Mouse (Mus musculus) gonadal fat pad, adult 2 months (tissue): Measurements from ENCODE around the gene Myh9. TPM values are rescaled to one million over a fixed set of nuclear protein-coding genes. Genes with fewer than 3 reads are reported as not detected.

Experiments
- DNase-seq: peaks from one replicate; pipeline ENCODE4 v3.0.0-alpha.2; 2012; ENCODE audit warnings: low read depth
- polyA plus RNA-seq: library from polyadenylated mRNA; depleted of rRNA; stranded (reverse); fragments of >200 nt; gene quantifications from 2 replicates; pipeline ENCODE4 v1.2.3, GENCODE M21; 2012

The Myh9 gene
- polyA plus RNA-seq, 1 experiment, result 68.6 TPM

DNA sequence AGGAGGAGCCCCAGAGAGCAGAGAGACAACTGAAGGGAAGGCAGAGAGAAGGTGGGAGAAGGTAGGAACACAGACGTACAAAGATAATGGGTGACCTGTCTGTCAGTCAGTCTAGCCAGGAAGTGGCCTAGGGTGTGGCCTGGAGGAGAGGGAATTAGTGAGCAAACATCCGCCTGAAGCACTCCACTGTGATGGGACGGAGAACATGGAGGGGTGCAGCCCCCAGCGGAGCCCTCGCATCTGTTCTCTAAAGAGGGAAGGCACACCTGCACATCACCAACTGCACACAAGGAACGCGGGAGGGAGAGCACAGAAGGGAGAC is 34.8 kb downstream of the Myh9 start:
- DNase-seq, result no peak

- DNase-seq, result no peak
These were observed 35.3 kb downstream of the Myh9 start for GRCm38 (mm10) chr15:77806565-77807263.

DNA sequence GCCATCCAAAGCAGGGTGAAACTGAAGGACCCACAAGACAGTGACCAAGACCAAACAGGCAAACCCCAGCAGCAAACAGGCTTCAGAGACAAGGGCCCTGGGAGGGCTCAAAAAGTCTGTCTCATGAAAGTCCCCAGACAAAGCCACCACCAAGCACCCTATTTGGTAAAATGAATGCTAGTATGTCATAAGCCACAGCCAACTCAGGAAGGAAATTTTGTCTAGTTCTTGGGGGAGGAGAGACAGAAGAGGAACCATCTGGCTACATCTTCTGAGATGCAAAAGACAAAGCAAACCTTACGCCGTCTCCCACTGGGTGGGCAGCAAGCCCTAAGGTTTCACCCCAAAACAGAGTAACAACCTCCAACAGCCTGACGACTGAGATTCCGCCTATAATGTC is 36.3 kb downstream of the Myh9 start:
- DNase-seq, result no peak

DNA sequence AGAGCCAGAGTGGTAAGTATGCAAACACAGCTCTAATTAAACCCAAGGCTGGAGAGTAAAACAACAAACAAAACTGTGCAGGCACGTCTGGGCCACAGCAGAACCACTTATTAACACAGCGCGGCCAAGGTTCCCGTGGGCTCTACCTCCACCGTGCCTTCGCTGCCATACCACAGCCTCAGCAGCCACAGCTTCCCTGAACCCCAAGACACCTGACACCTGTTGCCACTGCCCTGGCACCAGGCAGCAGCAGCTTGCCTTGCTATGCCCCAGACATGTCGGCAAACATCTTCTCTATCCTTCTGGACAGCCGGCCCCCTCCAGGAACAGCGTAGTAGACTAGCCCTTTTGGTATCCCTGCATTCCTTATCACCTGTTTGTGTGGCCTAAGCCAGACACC is 37.0 kb downstream of the Myh9 start:
- no peak for DNase-seq

DNA sequence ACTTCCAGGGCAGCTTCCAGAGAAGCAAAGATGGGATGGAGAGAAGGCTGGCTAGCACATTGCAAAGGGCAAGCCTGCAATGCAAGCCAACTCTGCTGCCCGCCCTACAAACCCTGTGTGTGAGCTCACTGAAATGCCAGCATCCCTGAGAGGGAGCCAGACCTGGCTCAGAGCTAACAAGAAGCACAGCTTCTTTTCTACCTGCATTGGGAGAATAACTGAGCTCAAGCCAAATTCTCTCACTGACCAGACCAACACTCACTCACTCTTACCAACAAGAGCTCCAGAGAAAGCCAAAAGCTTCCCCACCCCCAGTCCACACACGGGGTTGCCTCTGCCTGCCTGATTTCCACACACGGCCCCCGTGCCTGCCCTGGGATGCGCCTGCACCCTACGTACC is 37.5 kb downstream of the Myh9 start:
- no peak for DNase-seq

DNA sequence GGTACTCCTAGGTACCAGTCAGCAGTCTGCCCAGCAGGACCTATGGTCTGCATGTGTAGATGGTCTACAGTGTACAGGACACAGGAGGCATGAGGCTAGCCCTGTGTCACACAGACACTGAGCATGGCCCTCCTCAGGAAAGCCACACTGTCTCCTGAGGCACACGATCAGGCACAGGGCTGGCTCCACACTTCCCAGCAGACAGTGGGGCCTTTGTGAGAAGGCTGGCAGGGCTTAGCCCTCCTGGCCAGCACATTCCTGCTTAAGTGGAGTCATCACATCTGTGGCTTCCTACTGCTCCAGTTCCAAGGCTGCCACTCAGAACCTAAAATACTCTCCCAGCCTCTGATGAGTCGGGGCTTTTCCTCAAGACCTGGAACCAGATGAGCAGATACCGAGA is 38.2 kb downstream of the Myh9 start:
- DNase-seq, result no peak

GRCm38 (mm10) chr15:77802992-77803391 is 39.0 kb downstream of the Myh9 start:
- DNase-seq, result no peak

DNA sequence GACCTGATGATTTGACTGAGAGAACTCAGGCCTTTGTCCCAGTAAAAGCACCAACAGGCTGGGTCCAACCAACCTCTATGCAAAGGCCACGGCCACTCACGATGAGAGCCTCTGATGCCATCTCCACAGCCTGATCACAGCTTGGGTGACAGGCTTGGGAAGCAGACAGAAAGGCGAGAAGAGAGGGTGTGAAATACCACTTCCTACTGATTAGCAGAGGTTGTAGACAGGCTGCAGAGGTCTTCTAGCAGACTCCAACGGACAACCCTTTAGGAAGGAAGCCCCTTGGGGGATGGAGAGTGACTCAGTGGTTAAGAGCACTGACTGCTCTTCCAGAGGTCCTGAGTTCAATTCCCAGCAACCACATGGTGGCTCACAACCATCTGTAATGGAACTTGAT is 40.8 kb downstream of the Myh9 start:
- DNase-seq, result no peak

- no peak for DNase-seq
These were observed 41.5 kb downstream of the Myh9 start for GRCm38 (mm10) chr15:77800511-77800910.

GRCm38 (mm10) chr15:77799491-77800474 is 42.2 kb downstream of the Myh9 start:
- DNase-seq, result no peak

- DNase-seq, result peak; percentile 86
These were observed 43.1 kb downstream of the Myh9 start for GRCm38 (mm10) chr15:77798664-77799490.

- no peak for DNase-seq
These were observed 44.2 kb downstream of the Myh9 start for GRCm38 (mm10) chr15:77797609-77798411.

GRCm38 (mm10) chr15:77796409-77797035 is 45.5 kb downstream of the Myh9 start:
- no peak for DNase-seq

DNA sequence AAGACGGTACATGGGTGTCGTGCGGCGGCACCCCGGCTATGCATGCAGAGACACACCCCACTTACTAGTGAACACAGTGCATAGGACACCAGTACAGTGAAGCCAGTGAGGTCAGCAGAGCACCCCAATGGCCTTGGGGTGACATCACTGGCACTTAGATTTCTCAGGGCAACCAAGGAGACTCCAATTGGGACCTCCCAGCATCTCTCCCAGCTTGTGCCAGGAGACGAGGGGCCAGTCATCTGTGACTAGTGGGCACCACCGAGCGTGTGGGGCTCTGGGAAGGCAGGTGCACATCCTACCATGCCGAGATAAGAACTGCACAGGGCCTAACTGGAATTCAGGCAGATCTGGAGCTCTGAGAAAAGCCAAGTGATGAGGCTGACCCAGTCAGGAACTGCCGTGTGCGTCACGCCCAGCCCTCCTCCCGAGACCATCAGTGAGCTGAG is 47.0 kb downstream of the Myh9 start:
- DNase-seq, result no peak

- DNase-seq, result no peak
These were observed 47.7 kb downstream of the Myh9 start for GRCm38 (mm10) chr15:77794138-77794907.

DNA sequence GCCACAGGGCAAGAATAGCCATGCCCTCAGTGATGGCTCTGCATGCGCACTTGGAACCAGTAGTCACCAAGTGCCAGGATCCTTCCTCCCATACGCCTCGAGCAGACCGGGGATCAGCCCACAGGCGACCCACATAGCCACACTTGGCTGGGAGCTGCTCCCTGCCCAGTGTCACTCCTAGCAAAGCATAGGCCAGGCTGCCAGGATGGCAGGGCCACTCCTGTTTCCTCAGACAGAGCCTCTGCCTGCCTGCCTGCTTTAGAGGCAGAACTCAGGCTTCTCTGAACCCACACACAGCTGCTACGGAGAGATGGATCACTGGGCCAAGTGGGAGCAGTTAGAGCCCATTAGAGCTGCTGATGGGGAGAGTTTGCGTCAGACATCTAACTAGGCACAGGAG is 48.4 kb downstream of the Myh9 start:
- no peak for DNase-seq

GRCm38 (mm10) chr15:77793094-77793493 is 48.9 kb downstream of the Myh9 start:
- DNase-seq, result no peak

DNA sequence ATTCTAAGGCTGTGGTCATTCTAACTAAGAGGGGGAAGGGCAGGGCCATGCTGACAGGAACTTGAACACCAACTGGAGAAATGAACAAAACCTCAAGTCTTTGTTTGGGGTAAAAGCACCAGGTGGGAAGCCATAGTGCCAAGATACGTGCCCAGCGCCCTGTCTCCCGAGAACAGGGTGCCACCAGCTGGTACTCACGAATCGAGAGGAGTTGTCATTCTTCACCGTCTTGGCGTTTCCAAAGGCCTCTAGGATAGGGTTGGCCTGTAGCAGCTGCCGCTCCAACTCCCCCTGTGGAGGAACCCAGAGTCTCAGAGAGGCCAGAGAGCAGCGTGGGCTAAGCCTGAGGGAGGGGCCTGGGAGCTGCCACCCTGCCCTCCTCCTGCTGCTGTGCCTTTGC is 49.9 kb downstream of the Myh9 start:
- no peak for DNase-seq

GRCm38 (mm10) chr15:77790656-77791405 is 51.1 kb downstream of the Myh9 start:
- no peak for DNase-seq
